Mouse (Mus musculus): ENCODE data around the gene Znrf2. TPM values are rescaled to one million over a fixed set of nuclear protein-coding genes. Genes with fewer than 3 reads are reported as not detected.

Gene Znrf2
- polyA plus RNA-seq, 2 experiments: 5.5 to 6.3 TPM

- no peak for DNase-seq (ENCODE audit: low spot score)
- Histone ChIP-seq H3K4me1 (ENCODE audit: control insufficient read depth, insufficient read depth, low read length) (0 out of 2 replicates have a peak, but pooled peaks cover 13% of the 10 kb centered on the region), H3K27ac (replicated peaks; ENCODE audit: low read depth, low read length) (no peak overlapping the region), H3K4me3 (replicated peaks; ENCODE audit: low read length) (no peak overlapping the region), H3K4me2 (replicated peaks; ENCODE audit: low read depth, low read length, severe bottlenecking) (no peak overlapping the region), H3K9ac (ENCODE audit: low read depth, low read length, severe bottlenecking) (no peak overlapping the region), H3K27me3 (ENCODE audit: control insufficient read depth, insufficient read depth, low read length) (no peaks in the 10 kb centered on the region), H3K9me3 (ENCODE audit: control insufficient read depth, low read length) (no peaks in the 10 kb centered on the region), H3K36me3 (ENCODE audit: control insufficient read depth, insufficient read depth, low read length) (no peaks in the 10 kb centered on the region)
- no peak for ATAC-seq (ENCODE audit: low FRiP score, low read depth)
- TF ChIP-seq POLR2A (IDR thresholded peaks at IDR 0.05; ENCODE audit: borderline replicate concordance, extremely low read depth, insufficient read depth, insufficient read length): no peak
- 95% methylated on average over 5 of the region's 5 CpGs for WGBS
Measured at GRCm38 (mm10) chr6:54805779-54806178, 10.9 kb upstream of the Znrf2 start.

GRCm38 (mm10) chr6:54809531-54810313 lies 7.0 kb upstream of the Znrf2 start:
- H3K4me2 ChIP-seq (replicated peaks; ENCODE audit: low read depth, low read length, severe bottlenecking): no peak overlapping the region
- no peak overlapping the region for H3K9ac ChIP-seq (ENCODE audit: low read depth, low read length, severe bottlenecking)
- ATAC-seq (ENCODE audit: low FRiP score, low read depth) (no peak), DNase-seq (ENCODE audit: low spot score) (no peak)
- H3K4me1 ChIP-seq (ENCODE audit: control insufficient read depth, insufficient read depth, low read length): peaks cover 7% of the 10 kb centered on the region; the same call in 1 of the 2 replicates
- H3K27me3 ChIP-seq (ENCODE audit: control insufficient read depth, insufficient read depth, low read length): no peaks in the 10 kb centered on the region
- H3K36me3 ChIP-seq (ENCODE audit: control insufficient read depth, insufficient read depth, low read length): no peaks in the 10 kb centered on the region
- no peaks in the 10 kb centered on the region for H3K9me3 ChIP-seq (ENCODE audit: control insufficient read depth, low read length)
- 74% methylated on average over 7 of the region's 7 CpGs for WGBS
- H3K4me3 ChIP-seq (replicated peaks; ENCODE audit: low read length): no peak overlapping the region
- no peak for TF ChIP-seq POLR2A (IDR thresholded peaks at IDR 0.05; ENCODE audit: borderline replicate concordance, extremely low read depth, insufficient read depth, insufficient read length)
- H3K27ac ChIP-seq (replicated peaks; ENCODE audit: low read depth, low read length): no peak overlapping the region

GRCm38 (mm10) chr6:54810314-54810646 lies 6.4 kb upstream of the Znrf2 start:
- Histone ChIP-seq H3K4me3 (replicated peaks; ENCODE audit: low read length) (no peak overlapping the region), H3K9ac (ENCODE audit: low read depth, low read length, severe bottlenecking) (no peak overlapping the region), H3K4me2 (replicated peaks; ENCODE audit: low read depth, low read length, severe bottlenecking) (no peak overlapping the region), H3K4me1 (ENCODE audit: control insufficient read depth, insufficient read depth, low read length) (peaks cover 7% of the 10 kb centered on the region; the same call in 1 of the 2 replicates), H3K27me3 (ENCODE audit: control insufficient read depth, insufficient read depth, low read length) (no peaks in the 10 kb centered on the region), H3K9me3 (ENCODE audit: control insufficient read depth, low read length) (no peaks in the 10 kb centered on the region), H3K27ac (replicated peaks; ENCODE audit: low read depth, low read length) (no peak overlapping the region), H3K36me3 (ENCODE audit: control insufficient read depth, insufficient read depth, low read length) (no peaks in the 10 kb centered on the region)
- DNase-seq (ENCODE audit: low spot score): no peak
- ATAC-seq (ENCODE audit: low FRiP score, low read depth): no peak
- WGBS: 53% methylated on average over 1 of the region's 1 CpGs
- no peak for TF ChIP-seq POLR2A (IDR thresholded peaks at IDR 0.05; ENCODE audit: borderline replicate concordance, extremely low read depth, insufficient read depth, insufficient read length)

- WGBS: 74% methylated on average over 11 of the region's 11 CpGs
Measured at GRCm38 (mm10) chr6:54811546-54812250, 5.0 kb upstream of the Znrf2 start.

GRCm38 (mm10) chr6:54812276-54812675 lies 4.4 kb upstream of the Znrf2 start:
- WGBS: 93% methylated on average over 6 of the region's 6 CpGs
- ATAC-seq (ENCODE audit: low FRiP score, low read depth): no peak

More at GRCm38 (mm10) chr6:54811546-54812250, 5.0 kb upstream of the Znrf2 start:
- H3K4me1 ChIP-seq (ENCODE audit: control insufficient read depth, insufficient read depth, low read length): peaks cover 7% of the 10 kb centered on the region; the same call in 1 of the 2 replicates
- no peaks in the 10 kb centered on the region for H3K36me3 ChIP-seq (ENCODE audit: control insufficient read depth, insufficient read depth, low read length)
- H3K27me3 ChIP-seq (ENCODE audit: control insufficient read depth, insufficient read depth, low read length): no peaks in the 10 kb centered on the region
- DNase-seq (ENCODE audit: low spot score) (peak; percentile 70), ATAC-seq (ENCODE audit: low FRiP score, low read depth) (no peak)
- no peak for TF ChIP-seq POLR2A (IDR thresholded peaks at IDR 0.05; ENCODE audit: borderline replicate concordance, extremely low read depth, insufficient read depth, insufficient read length)
- no peak overlapping the region for H3K9ac ChIP-seq (ENCODE audit: low read depth, low read length, severe bottlenecking)
- H3K27ac ChIP-seq (replicated peaks; ENCODE audit: low read depth, low read length): no peak overlapping the region
- H3K9me3 ChIP-seq (ENCODE audit: control insufficient read depth, low read length): no peaks in the 10 kb centered on the region
- no peak overlapping the region for H3K4me3 ChIP-seq (replicated peaks; ENCODE audit: low read length)
- H3K4me2 ChIP-seq (replicated peaks; ENCODE audit: low read depth, low read length, severe bottlenecking): no peak overlapping the region

More at GRCm38 (mm10) chr6:54812276-54812675, 4.4 kb upstream of the Znrf2 start:
- no peak for DNase-seq (ENCODE audit: low spot score)
- no peak overlapping the region for H3K4me2 ChIP-seq (replicated peaks; ENCODE audit: low read depth, low read length, severe bottlenecking)
- H3K4me1 ChIP-seq (ENCODE audit: control insufficient read depth, insufficient read depth, low read length): peaks cover 7% of the 10 kb centered on the region; the same call in 1 of the 2 replicates
- H3K27ac ChIP-seq (replicated peaks; ENCODE audit: low read depth, low read length): no peak overlapping the region
- no peak overlapping the region for H3K9ac ChIP-seq (ENCODE audit: low read depth, low read length, severe bottlenecking)
- H3K36me3 ChIP-seq (ENCODE audit: control insufficient read depth, insufficient read depth, low read length): no peaks in the 10 kb centered on the region
- no peaks in the 10 kb centered on the region for H3K27me3 ChIP-seq (ENCODE audit: control insufficient read depth, insufficient read depth, low read length)
- no peak for TF ChIP-seq POLR2A (IDR thresholded peaks at IDR 0.05; ENCODE audit: borderline replicate concordance, extremely low read depth, insufficient read depth, insufficient read length)
- no peak overlapping the region for H3K4me3 ChIP-seq (replicated peaks; ENCODE audit: low read length)
- no peaks in the 10 kb centered on the region for H3K9me3 ChIP-seq (ENCODE audit: control insufficient read depth, low read length)

All from limb, embryonic 14.5 days (tissue).